In the genomic region with DNA sequence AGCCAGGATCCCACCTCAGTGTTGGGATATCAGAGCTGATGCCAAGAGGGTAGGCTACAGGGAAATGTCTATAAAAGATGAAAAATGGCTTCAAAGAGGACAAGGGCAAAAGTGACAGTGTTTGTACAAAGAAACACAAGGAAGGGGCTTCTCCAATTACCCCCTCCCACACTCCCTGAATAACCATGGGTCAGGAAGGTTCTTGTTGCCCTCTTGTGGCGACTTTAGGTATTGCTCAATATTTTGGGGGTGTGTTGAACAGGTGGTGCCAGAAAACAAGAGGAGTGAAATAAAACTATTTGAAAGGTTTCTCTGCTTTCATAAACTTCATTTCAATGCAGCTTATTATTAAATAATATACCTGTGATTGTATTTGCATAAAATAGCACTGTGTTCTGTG, we compare ENCODE assay signal across 10 mouse cellular contexts. TPM values are rescaled to one million over a fixed set of nuclear protein-coding genes. Genes with fewer than 3 reads are reported as not detected.
DNase-seq lines count a peak whose midpoint lies in the region; ATAC-seq and TF ChIP-seq lines count a peak whose summit lies in the region.
"Had no signal": no experiment of that assay in that cellular context is flagged by ENCODE, and none has a peak within 500 bp of the region (broad histone marks: within the 10 kb centered on the region; RNA-seq: fewer than 3 reads in every experiment).

No protein-coding gene starts in this region.

- no peaks in the 10 kb centered on the region for H3K36me3 ChIP-seq in intestine, embryonic 14.5 days (ENCODE audit: control insufficient read depth, insufficient read depth, low read length)
- H3K36me3 ChIP-seq in intestine, embryonic 16.5 days (ENCODE audit: control insufficient read depth, insufficient read depth, low read length), result peaks cover 4% of the 10 kb centered on the region
- peaks cover 10% of the 10 kb centered on the region; the same call in 1 of the 2 replicates for H3K36me3 ChIP-seq in embryonic facial prominence, embryonic 14.5 days (ENCODE audit: control insufficient read depth, insufficient read depth, low read length)
- H3K36me3 ChIP-seq in midbrain, postnatal 0 days (ENCODE audit: insufficient read depth, low read length), result no peaks in the 10 kb centered on the region

- no peak for ATAC-seq in intestine, embryonic 14.5 days (replicated peaks; ENCODE audit: low FRiP score, low TSS enrichment, low read depth)
- ATAC-seq in intestine, embryonic 16.5 days, result no peak
- ATAC-seq in embryonic facial prominence, embryonic 14.5 days (ENCODE audit: low read depth), result no peak
- no peak for ATAC-seq in midbrain, postnatal 0 days (ENCODE audit: low FRiP score)

- peak; percentile 87 for TF ChIP-seq CTCF in layer of hippocampus, adult 2 months (conservative IDR thresholded peaks at IDR 0.05)
- TF ChIP-seq CTCF in midbrain, postnatal 0 days (IDR thresholded peaks at IDR 0.05), result peak; percentile 74

- no peaks in the 10 kb centered on the region for H3K9me3 ChIP-seq in intestine, embryonic 14.5 days (ENCODE audit: control insufficient read depth, low read length)
- no peaks in the 10 kb centered on the region for H3K9me3 ChIP-seq in intestine, embryonic 16.5 days (ENCODE audit: control insufficient read depth, low read length)
- no peaks in the 10 kb centered on the region for H3K9me3 ChIP-seq in embryonic facial prominence, embryonic 14.5 days (ENCODE audit: control insufficient read depth, low read length)
- H3K9me3 ChIP-seq in midbrain, postnatal 0 days (ENCODE audit: low read length), result no peaks in the 10 kb centered on the region
- H3K9me3 ChIP-seq: embryonic facial prominence, embryonic 12.5 days; limb, embryonic 15.5 days had no signal

- H3K4me1 ChIP-seq in intestine, embryonic 14.5 days (replicated peaks; ENCODE audit: control insufficient read depth, insufficient read depth, low read length), result no peaks in the 10 kb centered on the region
- no peaks in the 10 kb centered on the region for H3K4me1 ChIP-seq in intestine, embryonic 16.5 days (ENCODE audit: control insufficient read depth, insufficient read depth, low read length)
- no peaks in the 10 kb centered on the region for H3K4me1 ChIP-seq in embryonic facial prominence, embryonic 14.5 days (ENCODE audit: control insufficient read depth, insufficient read depth, low read length)
- H3K4me1 ChIP-seq in midbrain, postnatal 0 days (ENCODE audit: insufficient read depth, low read length), result no peaks in the 10 kb centered on the region
- H3K4me1 ChIP-seq: embryonic facial prominence, embryonic 12.5 days; limb, embryonic 15.5 days had no signal

- no peak overlapping the region for H3K9ac ChIP-seq in intestine, embryonic 14.5 days (ENCODE audit: low read length)
- H3K9ac ChIP-seq in intestine, embryonic 16.5 days (ENCODE audit: low read depth, low read length), result no peak overlapping the region
- H3K9ac ChIP-seq in embryonic facial prominence, embryonic 14.5 days (ENCODE audit: low read depth, low read length), result no peak overlapping the region
- no peak overlapping the region for H3K9ac ChIP-seq in midbrain, postnatal 0 days (replicated peaks; ENCODE audit: low read length, poor library complexity, severe bottlenecking)
- H3K9ac ChIP-seq: embryonic facial prominence, embryonic 12.5 days; limb, embryonic 15.5 days had no signal

- H3K27me3 ChIP-seq in intestine, embryonic 14.5 days (replicated peaks; ENCODE audit: control insufficient read depth, insufficient read depth, low read length), result no peaks in the 10 kb centered on the region
- no peaks in the 10 kb centered on the region for H3K27me3 ChIP-seq in intestine, embryonic 16.5 days (replicated peaks; ENCODE audit: control insufficient read depth, insufficient read depth, low read length)
- no peaks in the 10 kb centered on the region for H3K27me3 ChIP-seq in embryonic facial prominence, embryonic 14.5 days (replicated peaks; ENCODE audit: control insufficient read depth, insufficient read depth, low read length)
- no peaks in the 10 kb centered on the region for H3K27me3 ChIP-seq in midbrain, postnatal 0 days (ENCODE audit: insufficient read depth, low read length)
- H3K27me3 ChIP-seq: embryonic facial prominence, embryonic 12.5 days; limb, embryonic 15.5 days had no signal

- no peak overlapping the region for H3K27ac ChIP-seq in intestine, embryonic 14.5 days (ENCODE audit: low read depth)
- H3K27ac ChIP-seq in intestine, embryonic 16.5 days (ENCODE audit: low read length), result no peak overlapping the region
- H3K27ac ChIP-seq in embryonic facial prominence, embryonic 14.5 days (replicated peaks; ENCODE audit: low read depth, low read length), result no peak overlapping the region
- H3K27ac ChIP-seq in layer of hippocampus, adult 2 months, result no peak overlapping the region
- no peak overlapping the region for H3K27ac ChIP-seq in midbrain, postnatal 0 days (ENCODE audit: low read depth, low read length)
- H3K27ac ChIP-seq: embryonic facial prominence, embryonic 12.5 days; limb, embryonic 15.5 days had no signal

- WGBS in intestine, embryonic 14.5 days, result 0% methylated on average over 1 of the region's 1 CpGs
- WGBS in intestine, embryonic 16.5 days, result 21% methylated on average over 1 of the region's 1 CpGs
- WGBS in embryonic facial prominence, embryonic 14.5 days, result 12% methylated on average over 1 of the region's 1 CpGs
- 16% methylated on average over 1 of the region's 1 CpGs for WGBS in midbrain, postnatal 0 days

- H3K4me2 ChIP-seq in intestine, embryonic 14.5 days (ENCODE audit: low read length), result no peak overlapping the region
- H3K4me2 ChIP-seq in intestine, embryonic 16.5 days (ENCODE audit: low read depth, low read length), result no peak overlapping the region
- no peak overlapping the region for H3K4me2 ChIP-seq in embryonic facial prominence, embryonic 14.5 days (ENCODE audit: low read depth, low read length)
- H3K4me2 ChIP-seq in midbrain, postnatal 0 days (ENCODE audit: low read depth, low read length, poor library complexity, severe bottlenecking), result no peak overlapping the region
- H3K4me2 ChIP-seq: embryonic facial prominence, embryonic 12.5 days; limb, embryonic 15.5 days had no signal

- no peak overlapping the region for H3K4me3 ChIP-seq in intestine, embryonic 14.5 days (ENCODE audit: low read depth, low read length)
- no peak overlapping the region for H3K4me3 ChIP-seq in intestine, embryonic 16.5 days (ENCODE audit: low read length)
- H3K4me3 ChIP-seq in embryonic facial prominence, embryonic 14.5 days (ENCODE audit: low read depth, low read length), result no peak overlapping the region
- no peak overlapping the region for H3K4me3 ChIP-seq in layer of hippocampus, adult 2 months
- H3K4me3 ChIP-seq in midbrain, postnatal 0 days (ENCODE audit: low read depth, low read length), result no peak overlapping the region
- H3K4me3 ChIP-seq: embryonic facial prominence, embryonic 12.5 days; limb, embryonic 15.5 days had no signal

- peak; percentile 67 for DNase-seq in intestine, embryonic 14.5 days (ENCODE audit: low spot score)
- peak; percentile 48 to 55 for DNase-seq in CD8-positive naive resting alpha-beta T cell, adult 2 months (ENCODE audit: low read depth in 2 of 2, low spot score in 2 of 2)
- DNase-seq in adrenal gland, postnatal 25 days, result peak; percentile 37
- DNase-seq in embryonic facial prominence, embryonic 14.5 days (ENCODE audit: low spot score), result peak; percentile 4
- DNase-seq in layer of hippocampus, adult 2 months (ENCODE audit: low spot score in 2 of 2), result peak; percentile 48 to 75
- DNase-seq in midbrain, postnatal 0 days (ENCODE audit: low spot score), result peak; percentile 27
- peak; percentile 78 for DNase-seq in thymus, postnatal 4 days

RNA-seq across cellular contexts. Expression of a gene that starts 20.1 kb away (rescaled TPM):
- 20.7 and 20.9 TPM in 2 replicates for polyA plus RNA-seq in intestine, embryonic 14.5 days (2014; fragmentation: Nextera tagmentation; extraction: Ambion mirVana)
- 15.1 and 16.2 TPM in 2 replicates for polyA plus RNA-seq in intestine, embryonic 16.5 days (2015; fragmentation: Nextera tagmentation; extraction: Ambion mirVana)
- 39.0 and 39.5 TPM in 2 replicates for total RNA-seq in adrenal gland, postnatal 25 days (2021)
- polyA plus RNA-seq in embryonic facial prominence, embryonic 14.5 days (2014; fragmentation: Nextera tagmentation; extraction: Ambion mirVana), result 17.1 and 19.0 TPM in 2 replicates
- 10 to 100 TPM; 27.0 to 29.1 TPM for total RNA-seq in layer of hippocampus, adult 2 months (2021)
- 17.4 and 17.5 TPM in 2 replicates for total RNA-seq in midbrain, postnatal 0 days (2014; rRNA removed)
- polyA plus RNA-seq in midbrain, postnatal 0 days (2015; fragmentation: Nextera tagmentation; extraction: Ambion mirVana), result 12.9 and 14.8 TPM in 2 replicates

RNA-seq across cellular contexts. Expression of a gene that starts 35.1 kb away (rescaled TPM):
- 13.7 and 16.6 TPM in 2 replicates for polyA plus RNA-seq in intestine, embryonic 14.5 days (2014; fragmentation: Nextera tagmentation; extraction: Ambion mirVana)
- polyA plus RNA-seq in intestine, embryonic 16.5 days (2015; fragmentation: Nextera tagmentation; extraction: Ambion mirVana), result 11.3 and 13.3 TPM in 2 replicates
- 28.5 and 30.8 TPM in 2 replicates for total RNA-seq in adrenal gland, postnatal 25 days (2021)
- polyA plus RNA-seq in embryonic facial prominence, embryonic 14.5 days (2014; fragmentation: Nextera tagmentation; extraction: Ambion mirVana), result 12.7 and 12.9 TPM in 2 replicates
- total RNA-seq in layer of hippocampus, adult 2 months (2021), result 10 to 100 TPM; 23.8 to 29.4 TPM
- 9.6 and 13.0 TPM in 2 replicates for total RNA-seq in midbrain, postnatal 0 days (2014; rRNA removed)
- polyA plus RNA-seq in midbrain, postnatal 0 days (2015; fragmentation: Nextera tagmentation; extraction: Ambion mirVana), result 11.2 and 12.0 TPM in 2 replicates

Comparison
In these comparisons a context has a peak if more than half of its experiments do, and no peak if none do; other contexts are left out.
1. DNase-seq: peak in every context shown above with its lines; median percentile 78 in thymus, postnatal 4 days; 67 in intestine, embryonic 14.5 days; 62 in layer of hippocampus, adult 2 months; 52 in CD8-positive naive resting alpha-beta T cell, adult 2 months; 37 in adrenal gland, postnatal 25 days; 27 in midbrain, postnatal 0 days; 4 in embryonic facial prominence, embryonic 14.5 days.